Mouse (Mus musculus): ENCODE results near the gene Gm44805.
"Not testable (repeated sequence)": the region's sequence is repeated elsewhere in the genome, so short reads cannot be mapped to it uniquely, and the experiment has no call there.

The Gm44805 gene

DNA sequence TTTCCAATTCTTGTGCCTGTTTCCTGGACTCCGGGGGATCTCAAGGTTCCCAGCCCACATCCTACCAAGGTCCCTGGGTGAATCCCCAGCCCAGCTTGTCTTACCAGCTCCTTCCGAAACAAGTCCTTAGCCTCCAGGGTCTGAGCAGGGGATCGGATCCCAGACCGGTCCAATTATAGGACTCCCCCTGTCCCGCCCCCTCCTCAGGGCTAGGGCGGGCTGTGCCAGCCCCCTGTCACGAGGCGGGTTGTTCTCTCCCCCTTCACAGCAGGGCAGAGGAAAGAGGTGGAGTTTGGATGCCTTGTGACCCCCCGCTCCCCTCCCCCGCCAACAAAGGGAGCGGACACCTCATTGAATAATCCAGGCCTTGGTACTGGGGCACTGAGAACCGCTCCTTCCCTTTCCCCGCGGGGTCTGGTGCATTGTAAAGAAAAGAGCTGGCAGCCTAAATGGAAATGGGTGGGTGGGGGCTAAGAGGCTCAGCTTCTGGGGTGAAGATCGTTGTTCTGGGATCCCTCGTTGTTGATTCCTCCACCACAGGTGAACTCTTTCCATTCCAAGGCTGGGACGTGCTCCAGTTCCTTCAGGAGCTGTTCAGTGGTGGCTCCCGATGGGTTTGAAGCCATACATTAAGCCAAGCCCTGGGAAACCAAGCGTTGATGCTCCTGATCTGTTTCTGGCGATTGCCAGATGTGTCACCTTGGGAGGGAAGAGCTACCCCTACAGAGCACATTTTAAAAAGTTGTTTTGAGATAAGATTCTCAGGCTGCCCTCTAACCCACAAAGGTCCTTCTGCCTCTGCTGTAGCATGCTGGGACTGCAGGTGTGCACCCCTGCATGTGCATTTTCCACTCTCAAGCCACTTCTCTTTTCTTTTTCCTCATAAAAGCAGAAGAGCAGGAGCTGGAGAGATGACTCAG is 17.9 kb upstream of the Gm44805 start, which contains the start of gene Apoe:
Gene Apoe (minus strand): TSS at position 282 of the 920 bp plus-strand sequence.
- DNase-seq (ENCODE audit: low read depth), result no peak

DNA sequence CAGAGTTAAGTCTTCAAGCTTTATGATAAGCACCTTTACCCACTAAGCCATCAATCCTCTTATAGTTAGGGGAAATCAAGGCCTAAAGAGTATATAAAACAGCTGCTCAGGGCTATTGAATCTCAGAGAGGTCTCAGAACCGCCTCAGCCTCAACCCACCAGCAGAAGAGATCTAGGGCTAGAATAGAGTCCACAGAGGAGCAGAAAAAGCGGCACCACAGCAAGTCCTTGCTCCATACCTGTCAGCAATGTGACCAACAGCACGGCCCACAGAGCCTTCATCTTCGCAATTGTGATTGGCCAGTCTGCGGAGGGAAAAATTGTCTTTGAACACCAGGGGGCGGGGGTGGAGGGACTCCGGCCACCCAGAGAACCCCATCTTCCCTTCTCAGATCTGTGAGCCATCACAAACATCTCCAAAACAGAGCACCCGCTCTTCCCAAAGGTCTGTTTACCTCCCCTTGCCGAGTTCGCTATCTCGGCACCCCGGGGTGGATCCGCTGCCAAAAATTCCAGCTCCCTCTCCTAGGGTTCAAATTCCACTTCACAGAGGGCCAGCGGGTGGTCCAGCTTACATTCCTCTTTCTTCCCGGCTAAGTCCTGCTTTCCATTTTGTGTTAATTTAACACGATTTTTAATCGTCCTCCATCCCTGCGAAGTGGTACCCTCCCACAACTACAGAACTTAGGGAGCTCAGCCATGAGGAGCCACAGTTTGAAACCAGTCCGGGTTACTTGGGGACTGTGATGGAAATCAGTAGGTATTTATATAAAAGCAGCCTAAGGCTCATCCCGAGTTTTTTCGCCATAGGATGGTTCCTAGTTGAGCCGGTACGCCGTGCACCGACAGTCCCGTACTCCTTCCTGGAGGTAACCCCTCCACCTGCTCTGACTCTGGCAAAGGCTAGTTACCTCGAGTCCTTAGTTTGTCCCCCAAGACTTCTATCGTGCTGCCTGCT is 17.0 kb upstream of the Gm44805 start:
- DNase-seq (ENCODE audit: low read depth), result no peak

DNA sequence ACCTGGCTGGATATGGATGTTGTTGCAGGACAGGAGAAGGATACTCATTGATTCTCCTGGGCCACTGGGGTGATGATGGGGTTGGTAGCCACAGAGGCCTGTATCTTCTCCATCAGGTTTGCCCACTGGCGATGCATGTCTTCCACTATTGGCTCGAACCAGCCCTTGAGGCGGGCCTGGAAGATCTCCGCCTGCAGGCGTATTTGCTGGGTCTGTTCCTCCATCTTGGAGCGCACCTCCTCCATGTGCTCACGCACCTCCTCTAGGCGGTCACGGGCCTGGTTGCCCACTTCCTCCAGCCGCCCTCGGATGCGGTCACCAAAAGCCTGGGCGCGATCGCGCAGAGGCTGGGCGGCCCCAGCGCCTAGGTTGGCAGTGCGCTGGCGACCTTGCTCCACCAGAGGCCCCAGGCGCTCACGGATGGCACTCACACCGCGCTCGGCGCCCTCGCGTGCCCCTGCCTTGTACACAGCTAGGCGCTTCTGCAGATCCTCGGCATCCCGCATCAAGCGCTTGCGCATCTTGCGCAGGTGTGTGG is 15.2 kb upstream of the Gm44805 start:
- no peak for DNase-seq (ENCODE audit: low read depth)

DNA sequence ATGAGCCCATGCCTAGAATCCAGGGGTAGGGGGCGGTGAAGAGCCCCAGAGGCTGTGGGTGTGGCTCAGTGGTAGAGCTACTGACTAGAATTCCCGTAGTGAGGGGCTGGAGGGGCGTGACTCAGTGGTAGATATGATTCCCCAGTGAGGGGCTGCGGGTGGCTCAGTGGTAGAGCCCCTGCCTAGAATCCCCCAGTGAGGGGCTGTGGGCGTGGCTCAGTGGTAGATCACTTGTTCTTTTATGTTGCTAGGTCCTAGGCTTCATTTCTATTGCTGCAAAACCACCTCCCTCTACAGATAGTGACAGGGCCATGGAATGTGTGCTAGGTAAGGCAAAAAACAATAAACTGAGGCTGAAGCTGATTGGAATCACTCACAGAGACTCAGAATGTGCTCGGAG is 14.7 kb upstream of the Gm44805 start:
- DNase-seq (ENCODE audit: low read depth), result no peak

DNA sequence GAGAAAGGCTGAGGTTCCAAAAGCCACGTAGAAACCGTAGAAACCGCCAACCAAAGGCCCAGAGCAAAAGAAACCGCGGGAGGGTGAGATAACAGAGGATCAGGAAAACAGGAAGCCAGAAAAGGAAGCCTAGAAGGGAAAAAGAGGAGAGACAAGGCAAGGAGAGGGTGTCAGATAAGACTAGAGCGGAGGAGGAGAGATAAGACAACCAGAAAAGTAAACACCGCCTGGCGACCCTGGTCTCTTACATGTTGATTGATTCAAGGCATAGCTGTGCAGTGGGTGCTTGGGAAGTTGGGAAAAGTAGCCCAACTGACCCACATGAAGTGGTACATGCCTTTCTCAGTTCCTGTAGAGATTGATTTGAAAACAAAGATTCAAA is 14.0 kb upstream of the Gm44805 start:
- DNase-seq (ENCODE audit: low read depth), result no peak

DNA sequence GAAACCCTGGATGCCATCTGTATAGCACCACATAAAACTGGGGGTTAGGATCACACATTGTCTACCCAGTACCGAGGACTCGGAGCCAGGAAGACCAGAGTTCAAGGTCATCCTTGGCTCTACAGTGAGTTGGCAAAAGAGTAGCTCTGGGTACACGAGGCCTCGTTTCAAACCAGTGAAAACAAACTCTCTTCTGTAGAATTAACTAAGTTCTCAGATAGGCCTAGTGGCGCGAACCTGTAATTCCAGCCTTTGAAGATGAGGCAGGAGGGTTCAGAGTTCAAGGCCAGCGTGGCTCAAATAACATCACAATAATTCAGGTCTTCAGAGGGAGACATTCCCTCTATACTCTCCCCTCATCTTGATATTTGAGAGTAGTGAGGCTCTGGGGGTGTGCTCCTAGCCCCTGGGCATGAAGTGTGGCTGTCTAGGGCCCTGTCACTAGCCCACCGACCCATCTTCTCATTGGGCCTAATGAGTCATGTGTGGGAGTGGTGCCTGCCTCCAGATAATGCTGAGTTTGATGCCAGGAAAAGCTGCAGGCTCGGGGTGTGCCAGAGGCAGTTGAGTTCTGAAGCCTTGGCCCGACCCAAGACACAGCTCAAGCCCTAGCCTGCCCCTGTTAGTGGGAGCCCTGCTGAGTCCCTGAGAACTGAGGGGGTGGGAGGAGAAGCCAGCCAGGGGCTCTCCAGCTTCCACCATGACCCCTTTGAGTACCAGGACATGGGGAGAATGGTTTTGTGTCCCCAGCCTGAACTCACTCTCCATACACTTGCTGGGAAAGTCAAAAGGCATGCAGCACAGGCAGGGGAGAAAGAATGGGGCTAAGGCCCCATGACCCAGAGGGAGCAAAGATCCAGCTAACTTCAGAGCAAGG is 13.4 kb upstream of the Gm44805 start:
- no peak for DNase-seq (ENCODE audit: low read depth)

DNA sequence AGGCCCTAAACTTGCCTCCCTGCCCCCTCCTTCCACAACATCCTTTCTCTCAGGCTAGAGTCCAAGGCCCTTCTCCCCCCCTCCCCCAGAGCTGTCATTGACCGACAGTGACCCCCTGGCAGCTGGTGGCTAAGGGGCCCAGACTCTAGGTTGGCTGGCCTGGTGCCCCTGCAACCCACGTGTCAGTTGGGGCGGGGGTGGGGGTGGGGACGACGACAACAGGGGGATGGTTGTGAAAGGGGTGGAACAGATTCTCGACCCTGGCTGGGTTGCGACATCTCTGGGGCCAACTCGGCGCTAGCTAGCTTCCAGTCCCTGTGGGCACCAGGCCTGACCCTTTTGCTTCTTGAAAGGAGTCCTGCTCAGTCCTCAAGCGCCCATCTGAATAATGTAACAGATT is 12.2 kb upstream of the Gm44805 start:
- DNase-seq (ENCODE audit: low read depth), result no peak

DNA sequence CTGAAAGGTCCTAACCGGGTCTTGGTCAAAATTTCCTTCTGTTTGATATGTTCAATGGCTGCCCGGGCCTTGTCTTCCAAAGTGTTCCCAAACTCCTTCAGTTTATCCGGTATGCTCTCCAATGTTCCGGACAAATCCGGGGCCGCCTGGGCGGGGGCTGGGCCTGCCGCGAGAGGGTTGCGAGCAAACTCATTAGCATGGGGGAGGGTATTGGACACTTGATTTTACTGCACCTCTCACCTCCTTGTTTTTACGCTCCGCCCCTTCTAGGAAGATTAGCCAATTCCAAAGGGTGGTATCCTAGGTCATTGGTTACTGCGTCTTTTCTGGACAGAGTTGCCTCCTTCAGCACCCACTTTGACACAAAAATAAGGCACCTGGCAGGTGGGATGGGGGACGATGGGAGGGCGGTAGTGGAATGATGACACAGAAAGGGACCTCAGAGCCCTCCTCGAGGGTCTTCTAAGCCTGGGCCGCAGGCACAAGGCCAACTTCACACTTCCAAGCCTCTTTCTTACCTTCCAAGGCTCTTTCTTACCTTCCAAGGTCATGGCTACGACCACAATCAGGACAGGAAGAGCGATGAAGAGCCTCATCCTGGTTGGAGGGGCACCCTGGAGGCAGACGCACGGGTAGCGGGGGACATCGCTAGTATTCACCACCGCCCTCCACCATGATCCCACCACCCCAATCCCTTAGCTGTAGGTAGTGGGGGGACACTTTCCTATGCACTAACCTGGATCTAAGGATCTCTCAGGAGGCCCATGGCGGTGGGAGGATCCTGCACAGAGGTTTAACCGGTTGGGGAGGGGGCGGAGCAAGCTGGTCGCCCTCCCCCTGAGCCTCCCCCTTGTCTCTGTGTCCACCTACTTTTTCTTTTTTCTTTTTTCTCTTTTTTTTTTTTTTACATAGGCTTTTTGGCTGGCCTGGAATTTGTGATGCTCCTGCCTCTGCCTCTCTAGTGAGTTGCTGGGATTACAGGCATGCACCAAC is 10.9 kb upstream of the Gm44805 start, which contains the start of gene Apoc1:
Gene Apoc1 (minus strand): TSS at position 788 of the 993 bp plus-strand sequence.
- DNase-seq (ENCODE audit: low read depth), result no peak

DNA sequence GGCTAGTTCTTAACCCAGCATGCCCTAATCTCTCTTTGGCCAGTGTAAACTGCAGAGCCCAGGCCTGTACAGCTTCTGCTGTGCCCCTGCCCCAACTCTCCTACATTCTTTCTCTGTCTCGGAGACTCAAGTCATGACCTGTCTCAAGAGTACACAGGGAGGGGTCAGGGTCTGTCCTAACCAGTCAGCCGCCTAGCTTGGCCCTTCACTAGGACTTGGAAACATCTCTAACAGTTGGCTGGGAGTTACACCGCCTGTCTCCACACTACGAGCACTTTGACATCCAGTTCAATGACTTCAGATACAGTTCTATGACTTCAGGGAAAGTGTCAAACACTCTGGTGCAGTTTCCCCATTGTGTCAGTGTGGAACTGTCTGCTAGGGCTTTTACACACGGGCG is 10.2 kb upstream of the Gm44805 start:
- DNase-seq (ENCODE audit: low read depth), result no peak

DNA sequence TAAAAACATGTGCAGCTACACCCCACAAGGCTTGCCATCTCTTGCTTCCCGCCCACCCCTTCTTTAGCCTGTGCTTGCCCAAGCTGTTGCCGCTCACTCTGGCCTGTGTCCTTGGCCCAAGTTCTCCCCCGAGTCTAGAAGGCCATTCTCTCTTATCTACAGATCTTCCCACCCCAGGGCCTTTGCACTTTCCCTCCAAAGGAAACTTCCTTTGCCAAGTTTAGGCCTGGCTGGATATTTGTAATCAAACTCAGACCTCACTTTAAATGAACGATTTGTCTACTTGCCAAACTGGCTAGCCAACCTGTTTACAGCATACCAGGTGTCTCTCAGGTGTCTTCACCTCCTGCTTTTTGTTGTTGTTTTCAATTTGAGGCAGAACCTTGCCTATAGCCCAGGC is 9.6 kb upstream of the Gm44805 start:
- no peak for DNase-seq (ENCODE audit: low read depth)

DNA sequence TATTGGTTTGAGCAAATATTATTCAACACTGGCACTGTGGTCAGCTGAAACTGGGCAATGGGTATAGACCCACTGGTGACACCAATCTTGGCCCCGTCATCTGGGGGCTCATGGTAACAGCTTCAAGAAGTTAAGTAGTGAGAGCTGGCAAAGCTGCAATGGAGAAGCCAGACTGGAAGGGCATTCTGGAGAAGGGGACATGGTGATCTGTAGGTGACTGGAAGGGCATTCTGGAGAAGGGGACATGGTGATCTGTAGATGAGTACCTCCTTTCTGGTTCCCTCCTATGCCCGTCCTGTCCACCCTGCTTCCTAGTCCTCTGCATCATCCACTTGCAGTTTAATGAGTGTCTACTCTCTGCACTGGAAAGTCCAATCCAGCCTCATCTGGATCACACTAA is 7.4 kb upstream of the Gm44805 start:
- no peak for DNase-seq (ENCODE audit: low read depth)

DNA sequence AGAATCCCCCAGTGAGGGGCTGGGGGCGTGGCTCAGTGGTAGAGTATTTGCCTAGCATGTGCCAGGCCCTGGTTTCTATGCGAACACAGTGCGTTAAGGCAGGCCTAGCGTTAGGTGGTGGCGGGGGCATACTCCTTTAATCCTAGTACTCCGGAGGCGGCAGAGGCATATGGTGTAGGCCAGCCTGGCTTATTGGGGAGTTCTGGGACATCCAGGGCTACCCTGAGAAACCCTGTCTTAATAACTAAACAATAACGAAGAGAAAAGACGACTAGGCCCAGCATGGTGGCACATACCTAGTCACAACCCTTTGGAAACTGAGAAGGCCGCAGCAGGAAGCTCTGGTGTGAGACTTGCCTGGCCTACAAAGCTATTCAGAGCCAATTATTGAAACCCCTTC is 6.9 kb upstream of the Gm44805 start:
- no peak for DNase-seq (ENCODE audit: low read depth)

DNA sequence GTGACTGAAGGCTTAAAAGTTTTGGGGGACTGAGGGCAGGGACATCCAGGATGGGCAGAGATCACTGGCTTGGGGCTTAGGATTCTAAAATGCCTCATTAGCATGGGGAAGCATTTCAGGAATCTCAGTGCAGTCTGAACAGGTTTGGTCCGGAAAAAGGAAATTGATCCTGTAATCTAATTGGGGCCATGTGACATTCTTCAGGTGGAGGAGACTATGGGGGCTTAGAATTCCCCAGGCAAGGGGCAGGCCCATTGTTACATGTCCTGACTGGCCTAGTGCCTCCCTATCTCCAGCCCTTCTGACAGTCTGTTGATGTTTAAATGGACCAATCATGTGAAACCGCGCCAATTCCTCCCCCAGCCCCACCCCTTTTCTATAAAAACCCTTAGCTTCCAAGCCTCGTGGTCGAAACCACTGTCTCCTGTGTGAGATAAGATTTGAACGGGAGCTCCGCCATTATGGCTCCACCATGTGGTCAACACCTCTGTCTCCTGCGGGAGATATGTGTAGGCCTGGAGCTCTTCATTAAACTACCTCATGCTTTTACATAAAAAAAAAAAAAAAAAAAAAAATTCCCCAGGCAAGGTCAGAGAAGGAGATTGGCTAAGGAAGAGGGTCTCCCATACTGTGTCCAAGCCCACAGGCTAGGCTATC is 5.8 kb upstream of the Gm44805 start:
- not testable (repeated sequence) for DNase-seq (ENCODE audit: low read depth)

DNA sequence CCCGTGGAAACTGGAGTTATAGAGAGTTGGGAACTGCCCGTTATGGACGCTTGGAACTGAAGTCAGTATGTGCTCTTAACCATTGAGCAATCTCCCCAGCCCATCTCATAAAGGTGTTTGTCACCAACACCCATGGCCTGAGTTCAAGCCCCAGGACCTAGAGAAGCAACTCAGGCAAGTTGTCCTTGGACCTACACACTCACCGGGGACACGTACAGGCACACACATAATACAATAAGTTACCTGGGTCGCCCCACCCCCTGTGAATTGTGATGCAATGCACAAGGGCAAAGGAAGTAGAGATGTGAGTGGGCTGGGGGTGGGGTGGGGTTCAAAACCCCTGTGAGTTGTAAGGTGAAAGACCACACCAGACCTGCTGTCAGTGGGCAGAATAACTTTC is 5.3 kb upstream of the Gm44805 start:
- no peak for DNase-seq (ENCODE audit: low read depth)

DNA sequence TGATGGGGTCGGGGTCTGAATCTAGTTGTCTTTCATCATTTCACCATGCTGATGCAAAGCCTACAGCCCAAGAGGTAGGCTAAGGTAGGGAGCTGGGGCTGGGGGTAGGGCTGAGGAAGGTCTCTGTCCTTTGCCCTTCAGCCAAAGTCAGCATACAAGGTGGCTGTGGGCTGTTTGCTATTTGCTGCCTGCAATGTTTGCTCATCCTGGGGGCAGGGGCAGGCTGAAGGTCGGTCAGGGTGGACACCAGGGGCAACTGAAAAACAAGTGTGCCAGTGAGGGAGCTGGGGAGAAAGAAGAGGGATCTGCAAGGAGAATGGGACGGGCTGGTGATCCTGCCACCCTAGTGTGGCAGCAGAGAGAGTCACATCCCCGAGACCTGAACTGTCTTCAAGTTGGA is 4.2 kb upstream of the Gm44805 start:
- no peak for DNase-seq (ENCODE audit: low read depth)

DNA sequence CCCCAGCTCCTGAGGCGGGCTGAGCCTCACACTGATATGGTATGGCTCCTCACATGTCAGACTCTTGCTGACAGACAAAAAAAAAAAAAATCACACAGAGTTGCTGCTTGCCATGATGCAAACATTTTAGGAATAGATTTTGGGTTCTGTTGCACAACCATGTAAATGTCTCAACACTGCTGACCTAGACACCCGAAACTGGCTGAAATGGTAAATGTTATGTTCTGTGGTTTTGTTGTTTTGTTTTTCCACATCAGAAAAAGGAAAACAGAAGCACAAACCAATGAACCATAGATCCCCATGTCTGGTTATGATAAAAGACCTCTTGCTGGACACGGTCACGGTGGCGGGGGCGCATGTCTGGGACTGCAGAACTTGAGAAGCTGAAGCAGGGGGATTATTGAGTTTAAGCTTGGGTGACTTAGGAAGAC is 2.6 kb upstream of the Gm44805 start:
- no peak for DNase-seq (ENCODE audit: low read depth)

DNA sequence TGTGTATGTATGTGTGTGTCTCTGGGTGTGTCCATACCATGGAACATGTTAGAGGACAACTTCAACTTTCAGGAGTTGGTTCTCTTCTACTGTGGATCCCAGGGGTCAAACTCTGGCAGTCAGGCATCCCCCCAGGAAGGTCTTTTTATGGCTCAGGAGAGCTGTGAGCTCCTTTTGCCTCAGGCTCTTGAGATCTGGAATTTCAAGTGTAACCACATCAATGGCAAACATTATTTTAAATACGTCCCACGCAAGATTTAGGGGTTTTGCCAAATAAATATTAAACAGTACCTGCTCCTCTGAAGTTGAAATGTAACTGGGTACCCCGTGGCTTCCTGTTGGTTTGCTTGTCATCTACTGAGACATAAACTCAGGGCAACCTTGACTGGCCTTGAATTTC is 1.8 kb upstream of the Gm44805 start:
- no peak for DNase-seq (ENCODE audit: low read depth)

DNA sequence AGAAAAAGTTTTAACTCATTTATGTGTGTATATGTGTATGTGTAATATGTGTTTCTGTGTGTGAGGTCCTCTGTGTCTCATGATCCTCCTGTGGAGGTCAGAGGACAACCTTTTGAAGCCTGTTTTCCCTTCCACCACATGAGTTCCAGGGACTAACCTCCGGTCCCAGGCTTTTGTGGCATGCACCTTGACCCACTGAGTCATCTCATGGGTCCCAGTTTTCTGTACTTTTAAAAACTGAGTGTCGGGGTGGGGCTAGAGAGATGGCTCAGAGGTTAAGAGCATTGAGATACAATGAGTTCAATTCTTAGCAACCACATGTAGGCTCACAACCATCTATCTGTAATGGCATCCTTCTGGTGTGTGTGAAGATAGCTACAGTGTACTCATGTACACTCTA is 521 bp downstream of the Gm44805 start:
- DNase-seq (ENCODE audit: low read depth), result no peak

DNA sequence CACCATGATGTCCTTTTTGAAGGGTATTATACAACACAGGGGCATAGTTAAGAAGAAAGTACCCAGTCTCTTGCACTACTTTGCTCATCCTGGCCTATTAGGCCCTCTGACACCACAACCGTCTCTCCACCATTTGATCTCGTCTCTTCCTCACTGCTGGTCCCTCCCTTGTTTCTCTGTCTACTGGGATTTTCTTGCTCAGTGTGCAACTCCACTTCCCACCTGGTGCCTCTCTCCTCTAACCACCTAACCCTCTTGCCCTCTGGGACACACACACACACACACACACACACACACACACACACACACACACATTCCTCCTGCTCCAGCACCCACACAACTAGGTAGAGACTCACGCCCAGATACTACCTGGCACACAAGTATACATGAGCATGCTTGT is 2.3 kb downstream of the Gm44805 start:
- no peak for DNase-seq (ENCODE audit: low read depth)

DNA sequence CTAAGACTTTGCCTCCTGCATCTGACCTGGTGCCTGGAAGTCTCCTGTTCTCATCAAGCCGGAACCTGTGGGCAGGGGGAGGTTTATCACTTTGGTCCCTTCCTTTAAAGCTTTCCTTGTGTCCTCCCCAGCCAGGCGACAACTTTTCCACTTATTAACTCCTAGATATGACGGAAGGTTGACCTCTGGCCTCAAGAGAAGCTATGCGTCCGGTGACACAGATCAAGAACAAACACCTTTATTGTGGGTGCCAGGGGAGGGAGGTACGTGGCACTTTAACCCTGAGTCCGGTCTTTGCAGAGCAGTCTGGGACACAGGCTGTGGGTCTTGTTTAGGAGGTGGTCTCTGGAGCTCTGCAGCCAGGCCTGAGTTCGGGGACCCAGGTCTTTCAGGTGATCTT is 3.4 kb downstream of the Gm44805 start, which contains the start of gene Apoc2:
Gene Apoc2 (minus strand): TSS at position 70 of the 400 bp plus-strand sequence.
- no peak for DNase-seq (ENCODE audit: low read depth)

All from fibroblast of lung, adult 2 months (primary cell).